13 mouse cellular contexts compared by ENCODE assay signal in genomic region chr14:110824642-110825041, GRCm38 (mm10).
DNase-seq lines count a peak whose midpoint lies in the region; ATAC-seq and TF ChIP-seq lines count a peak whose summit lies in the region.
"Had no signal": no experiment of that assay in that cellular context is flagged by ENCODE, and none has a peak within 500 bp of the region (broad histone marks: within the 10 kb centered on the region; RNA-seq: fewer than 3 reads in every experiment).

No protein-coding gene starts in this region.

- no peaks in the 10 kb centered on the region for H3K4me1 ChIP-seq in intestine, postnatal 0 days (replicated peaks; ENCODE audit: control insufficient read depth, insufficient read depth, low read length)
- H3K4me1 ChIP-seq in intestine, embryonic 15.5 days (replicated peaks): no peaks in the 10 kb centered on the region
- no peaks in the 10 kb centered on the region for H3K4me1 ChIP-seq in forebrain, embryonic 16.5 days (replicated peaks; ENCODE audit: control insufficient read depth, insufficient read depth, low read length)
- H3K4me1 ChIP-seq: hindbrain, embryonic 15.5 days had no signal

- no peak overlapping the region for H3K4me3 ChIP-seq in intestine, postnatal 0 days (ENCODE audit: low read depth, low read length)
- H3K4me3 ChIP-seq in intestine, embryonic 15.5 days (replicated peaks): no peak overlapping the region
- no peak overlapping the region for H3K4me3 ChIP-seq in forebrain, embryonic 16.5 days (replicated peaks; ENCODE audit: low read length)
- H3K4me3 ChIP-seq: hindbrain, embryonic 15.5 days had no signal

- H3K9me3 ChIP-seq in intestine, postnatal 0 days (ENCODE audit: control insufficient read depth): no peaks in the 10 kb centered on the region
- no peaks in the 10 kb centered on the region for H3K9me3 ChIP-seq in intestine, embryonic 15.5 days
- no peaks in the 10 kb centered on the region for H3K9me3 ChIP-seq in forebrain, embryonic 16.5 days (ENCODE audit: control insufficient read depth, low read length)
- H3K9me3 ChIP-seq: hindbrain, embryonic 15.5 days had no signal

- peak; percentile 56 for DNase-seq in A20 (ENCODE audit: low read depth, low spot score)
- peak; percentile 3 for DNase-seq in adipocyte (ENCODE audit: low spot score)
- no peak for DNase-seq in right cerebral cortex, adult 18-20 months
- no peak for DNase-seq in ovary, adult 18-20 months (ENCODE audit: low spot score)
- no peak for DNase-seq in gastrocnemius, postnatal 25 days
- DNase-seq: kidney, postnatal 14 days; liver; spleen, adult 18-20 months; thymus, adult 18-20 months had no signal

- ATAC-seq in intestine, postnatal 0 days: no peak
- ATAC-seq in intestine, embryonic 15.5 days: no peak
- 0 out of 2 replicates have a peak, but pooled peaks have one; percentile 54 for ATAC-seq in forebrain, embryonic 16.5 days

- no peak overlapping the region for H3K4me2 ChIP-seq in intestine, postnatal 0 days (replicated peaks; ENCODE audit: low read depth)
- H3K4me2 ChIP-seq in intestine, embryonic 15.5 days (replicated peaks): no peak overlapping the region
- H3K4me2 ChIP-seq in forebrain, embryonic 16.5 days (ENCODE audit: low read length): no peak overlapping the region
- H3K4me2 ChIP-seq: hindbrain, embryonic 15.5 days had no signal

- H3K27me3 ChIP-seq in intestine, postnatal 0 days (replicated peaks; ENCODE audit: control insufficient read depth, insufficient read depth, low read length): no peaks in the 10 kb centered on the region
- no peaks in the 10 kb centered on the region for H3K27me3 ChIP-seq in intestine, embryonic 15.5 days (replicated peaks)
- H3K27me3 ChIP-seq in forebrain, embryonic 16.5 days (replicated peaks; ENCODE audit: control insufficient read depth, insufficient read depth, low read length): no peaks in the 10 kb centered on the region
- H3K27me3 ChIP-seq: hindbrain, embryonic 15.5 days had no signal

- no peak overlapping the region for H3K9ac ChIP-seq in intestine, postnatal 0 days (ENCODE audit: low read depth, low read length)
- H3K9ac ChIP-seq in intestine, embryonic 15.5 days: no peak overlapping the region
- no peak overlapping the region for H3K9ac ChIP-seq in forebrain, embryonic 16.5 days (replicated peaks; ENCODE audit: low read depth, low read length)
- H3K9ac ChIP-seq: hindbrain, embryonic 15.5 days had no signal

- peak; percentile 46 for TF ChIP-seq CTCF in intestine, postnatal 0 days (IDR thresholded peaks at IDR 0.05; ENCODE audit: low read depth)

- no peak overlapping the region for H3K27ac ChIP-seq in intestine, postnatal 0 days (ENCODE audit: low read depth, low read length)
- no peak overlapping the region for H3K27ac ChIP-seq in intestine, embryonic 15.5 days
- no peak overlapping the region for H3K27ac ChIP-seq in forebrain, embryonic 16.5 days (ENCODE audit: low read length)
- H3K27ac ChIP-seq: hindbrain, embryonic 15.5 days had no signal

- H3K36me3 ChIP-seq in intestine, postnatal 0 days (ENCODE audit: control insufficient read depth, insufficient read depth): no peaks in the 10 kb centered on the region
- H3K36me3 ChIP-seq in intestine, embryonic 15.5 days: no peaks in the 10 kb centered on the region
- H3K36me3 ChIP-seq in forebrain, embryonic 16.5 days (ENCODE audit: control insufficient read depth, insufficient read depth): no peaks in the 10 kb centered on the region
- H3K36me3 ChIP-seq: hindbrain, embryonic 15.5 days had no signal

Comparison
In these comparisons a context has a peak if more than half of its experiments do, and no peak if none do; other contexts are left out.
1. DNase-seq: peak in A20 (single experiment) and adipocyte (single experiment); none in right cerebral cortex, adult 18-20 months (single experiment), ovary, adult 18-20 months (single experiment) and gastrocnemius, postnatal 25 days (single experiment).